Mouse (Mus musculus) intestine, postnatal 0 days (tissue): ENCODE results near the gene Tmsb10. TPM values are rescaled to one million over a fixed set of nuclear protein-coding genes. Genes with fewer than 3 reads are reported as not detected.
A peak's percentile ranks its signal among the peaks of the same experiment; 100 is the strongest.

Experiments used
- ATAC-seq: fragments of 200-750 bp; cut with Nextera tagmentation; 2 replicates; pipeline ENCODE4 v1.8.0; 2017; ENCODE audit warnings: mild to moderate bottlenecking, moderate TSS enrichment, moderate library complexity
- H3K27ac ChIP-seq: fragments of 300-500 bp; sonication (generic); 2 replicates; pipeline ENCODE4 v1.5.1; 2014; ENCODE audit warnings: mild to moderate bottlenecking, low read depth, low read length, moderate library complexity
- H3K27me3 ChIP-seq: fragments of 300-500 bp; sonication (generic); replicated peaks from 2 replicates; pipeline ENCODE4 v1.6.1; 2014; ENCODE audit warnings: low read length, mixed read lengths; ENCODE audit not compliant: control insufficient read depth, insufficient read depth
- H3K36me3 ChIP-seq: fragments of 300-500 bp; sonication (generic); 2 replicates; pipeline ENCODE4 v1.6.1; 2014; ENCODE audit warnings: mild to moderate bottlenecking, moderate library complexity; ENCODE audit not compliant: control insufficient read depth, insufficient read depth
- H3K4me1 ChIP-seq: fragments of 300-500 bp; sonication (generic); replicated peaks from 2 replicates; pipeline ENCODE4 v1.6.1; 2014; ENCODE audit warnings: antibody characterized with exemption, low read length, mixed read lengths; ENCODE audit not compliant: control insufficient read depth, insufficient read depth
- H3K4me2 ChIP-seq: fragments of 300-500 bp; sonication (generic); replicated peaks from 2 replicates; pipeline ENCODE4 v1.6.1; 2014; ENCODE audit warnings: low read depth, mild to moderate bottlenecking, moderate library complexity
- H3K4me3 ChIP-seq: fragments of 300-500 bp; sonication (generic); 2 replicates; pipeline ENCODE4 v1.5.1; 2014; ENCODE audit warnings: low read depth, low read length
- H3K9ac ChIP-seq: fragments of 300-500 bp; sonication (generic); 2 replicates; pipeline ENCODE4 v1.6.1; 2014; ENCODE audit warnings: mild to moderate bottlenecking, low read depth, low read length
- H3K9me3 ChIP-seq: fragments of 300-500 bp; sonication (generic); 2 replicates; pipeline ENCODE4 v1.6.1; 2016; ENCODE audit warnings: mixed run types; ENCODE audit not compliant: control insufficient read depth
- CTCF ChIP-seq: sonication (generic); IDR thresholded peaks from 2 replicates; pipeline ENCODE4 v1.5.1; 2016; ENCODE audit warnings: low read depth, mild to moderate bottlenecking, control low read depth, antibody characterized with exemption, moderate library complexity
- WGBS: fragments of 180-500 bp; shearing (Covaris S2); extraction: QIAGEN DNeasy Blood & Tissue Kit; methylation state at CpG from one replicate; pipeline ENCODE4 v1.1.7; 2014; 5-methylcytosine and 5-hydroxymethylcytosine counted together
- polyA plus RNA-seq: library from polyadenylated mRNA; unstranded; fragments of >200 nt; fragmentation: Nextera tagmentation; extraction: Ambion mirVana; gene quantifications from 2 replicates; pipeline ENCODE4 v1.2.1, GENCODE M21; 2015

The Tmsb10 gene
- polyA plus RNA-seq, 1 experiment from 2014 or later = 3,323 TPM

DNA sequence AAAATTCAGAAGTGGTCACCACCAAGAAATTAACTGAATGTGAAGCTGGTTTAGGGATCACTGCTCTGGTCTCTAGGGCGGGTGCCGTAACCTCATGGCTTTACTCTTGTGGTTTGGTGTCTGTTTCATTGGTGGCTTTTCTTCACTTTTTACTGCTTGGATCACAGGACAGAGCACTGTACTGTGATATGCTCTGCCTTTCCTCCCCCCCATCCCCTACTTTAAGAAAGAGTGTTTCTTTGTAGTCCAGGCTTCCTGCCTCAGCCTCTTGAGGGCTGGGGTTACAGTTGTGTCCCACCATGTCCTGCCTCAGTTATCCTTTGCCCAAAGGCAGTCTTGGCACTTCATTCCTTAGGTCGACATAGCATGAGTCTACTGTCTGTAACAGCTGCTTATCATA, 21.1 kb downstream of the Tmsb10 start:
- no peak for TF ChIP-seq CTCF
- Histone ChIP-seq H3K27ac (no peak overlapping the region), H3K9me3 (no peaks in the 10 kb centered on the region), H3K4me3 (no peak overlapping the region), H3K4me2 (no peak overlapping the region), H3K36me3 (no peaks in the 10 kb centered on the region), H3K27me3 (no peaks in the 10 kb centered on the region), H3K4me1 (no peaks in the 10 kb centered on the region), H3K9ac (no peak overlapping the region)
- WGBS = 80% methylated on average over 3 of the region's 3 CpGs
- ATAC-seq = no peak

DNA sequence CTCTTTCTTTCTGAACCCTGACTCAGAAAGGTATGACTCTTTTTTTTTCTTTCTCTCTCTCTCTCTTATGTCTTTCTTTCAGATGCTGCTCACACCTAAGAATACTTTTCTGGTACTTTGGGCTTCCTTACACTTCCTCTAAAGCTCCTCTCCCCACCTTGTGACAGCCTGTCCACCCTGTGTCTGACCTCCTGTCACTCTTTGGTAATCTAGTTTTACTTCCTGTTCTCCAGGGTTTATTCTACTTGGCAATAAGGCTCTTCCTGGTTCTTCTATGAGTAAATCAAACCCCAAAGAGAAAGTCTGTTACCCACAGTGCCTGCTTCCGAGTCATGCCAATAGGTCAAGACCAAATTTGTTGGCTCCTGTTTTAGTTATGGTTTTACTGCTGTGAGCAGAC, 25.6 kb downstream of the Tmsb10 start:
- H3K27me3 ChIP-seq = no peaks in the 10 kb centered on the region
- no peak; the same call in 1 of the 2 replicates for ATAC-seq
- no peak overlapping the region for H3K4me3 ChIP-seq
- H3K4me2 ChIP-seq = no peak overlapping the region
- no peak overlapping the region for H3K27ac ChIP-seq
- no peaks in the 10 kb centered on the region for H3K36me3 ChIP-seq
- no peaks in the 10 kb centered on the region for H3K4me1 ChIP-seq
- WGBS = 81% methylated on average over 1 of the region's 1 CpGs
- H3K9me3 ChIP-seq = no peaks in the 10 kb centered on the region
- TF ChIP-seq CTCF = no peak
- no peak overlapping the region for H3K9ac ChIP-seq

DNA sequence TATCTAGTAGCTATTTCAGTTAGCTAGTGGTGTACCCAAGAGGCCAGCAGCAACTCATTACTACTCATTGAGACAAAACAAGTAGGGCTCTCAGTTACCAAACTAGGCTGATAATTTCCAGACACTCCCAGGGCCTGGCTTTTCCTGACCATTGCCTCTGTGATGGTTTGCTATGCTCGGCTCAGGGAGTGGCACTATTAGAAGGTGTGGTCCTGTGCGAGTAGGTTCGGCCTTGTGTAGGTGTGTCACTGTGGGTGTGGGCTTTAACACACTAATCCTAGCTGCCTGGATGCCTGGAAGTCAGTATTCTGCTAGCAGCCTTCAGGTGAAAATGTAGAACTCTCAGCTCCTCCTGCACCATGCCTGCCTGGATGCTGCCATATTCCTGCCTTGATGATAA, 27.0 kb downstream of the Tmsb10 start:
- TF ChIP-seq CTCF = no peak
- Histone ChIP-seq H3K36me3 (no peaks in the 10 kb centered on the region), H3K4me3 (no peak overlapping the region), H3K27ac (no peak overlapping the region), H3K27me3 (no peaks in the 10 kb centered on the region), H3K9ac (no peak overlapping the region), H3K4me2 (no peak overlapping the region), H3K9me3 (no peaks in the 10 kb centered on the region), H3K4me1 (no peaks in the 10 kb centered on the region)
- WGBS = 30% methylated on average over 3 of the region's 3 CpGs
- ATAC-seq = no peak

DNA sequence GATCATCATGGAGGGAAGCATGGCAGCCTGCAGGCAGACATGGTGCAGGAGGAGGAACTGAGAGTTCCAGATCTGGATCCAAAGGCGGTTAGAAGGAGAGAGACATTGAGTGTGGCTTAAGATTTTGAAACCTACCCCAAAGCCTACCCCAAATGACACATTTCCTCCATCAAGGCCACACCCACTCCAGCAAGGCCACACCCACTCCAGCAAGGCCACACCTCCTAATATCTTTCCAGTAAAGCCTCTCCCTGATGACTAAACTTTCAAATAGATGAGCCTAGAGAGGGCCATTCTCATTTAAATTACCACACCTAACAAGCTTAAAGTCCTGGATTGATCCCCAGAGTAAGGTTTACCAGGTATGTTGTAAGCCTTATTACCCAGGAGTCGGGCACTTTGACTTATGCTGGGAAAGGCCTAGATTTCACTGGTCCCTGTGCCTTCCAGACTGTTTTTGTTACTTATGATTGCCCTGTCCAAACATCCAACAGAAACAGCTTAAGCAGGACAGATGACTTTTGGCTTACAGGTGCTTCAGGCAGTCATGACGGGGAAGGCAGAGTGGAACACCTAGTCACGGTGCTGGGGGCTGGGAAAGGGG, 28.7 kb downstream of the Tmsb10 start:
- H3K4me2 ChIP-seq = no peak overlapping the region
- no peak overlapping the region for H3K9ac ChIP-seq
- H3K27ac ChIP-seq = no peak overlapping the region
- no peaks in the 10 kb centered on the region for H3K27me3 ChIP-seq
- peak; percentile 27; the same call in 1 of the 2 replicates for ATAC-seq
- no peaks in the 10 kb centered on the region for H3K4me1 ChIP-seq
- 62% methylated on average over 4 of the region's 4 CpGs for WGBS
- no peak for TF ChIP-seq CTCF
- no peaks in the 10 kb centered on the region for H3K9me3 ChIP-seq
- no peak overlapping the region for H3K4me3 ChIP-seq
- H3K36me3 ChIP-seq = no peaks in the 10 kb centered on the region

DNA sequence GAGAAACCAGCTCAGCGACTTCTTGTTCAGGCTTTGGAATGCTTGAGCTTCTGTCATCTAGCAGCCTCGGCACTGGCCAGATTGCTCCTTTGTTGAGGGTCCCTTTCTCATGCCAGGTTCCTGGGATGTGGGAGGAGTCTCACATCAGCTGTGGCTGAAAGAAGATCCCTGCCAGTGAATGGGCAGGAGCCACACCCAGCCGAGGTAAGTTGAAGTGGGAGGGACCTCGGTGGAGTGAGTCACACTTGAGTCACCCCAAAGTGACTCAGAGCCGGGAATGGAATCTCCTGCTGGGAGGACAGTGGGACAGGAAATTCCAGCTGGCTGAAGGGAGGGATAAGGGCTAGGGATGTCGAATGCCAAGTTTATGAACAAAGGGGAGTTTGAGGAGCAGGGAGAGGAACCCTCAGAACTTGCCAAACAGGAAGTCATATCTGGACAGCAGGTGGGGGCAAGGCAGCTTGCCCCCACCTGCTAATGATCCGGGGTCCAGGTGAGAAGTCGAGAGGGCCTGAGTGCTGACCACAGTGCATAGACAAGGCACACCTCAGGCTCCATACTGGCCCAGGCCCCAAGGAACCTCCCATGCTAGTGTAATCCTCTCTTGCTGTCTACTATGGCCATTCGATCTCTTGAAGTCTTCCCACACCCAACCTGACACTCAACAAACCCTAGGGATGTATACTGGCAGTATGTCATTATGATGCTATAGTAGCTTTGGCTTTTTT, 31.6 kb downstream of the Tmsb10 start:
- Histone ChIP-seq H3K36me3 (no peaks in the 10 kb centered on the region), H3K9ac (no peak overlapping the region), H3K27me3 (no peaks in the 10 kb centered on the region), H3K4me2 (no peak overlapping the region), H3K4me3 (no peak overlapping the region), H3K27ac (no peak overlapping the region), H3K9me3 (no peaks in the 10 kb centered on the region), H3K4me1 (no peaks in the 10 kb centered on the region)
- WGBS = 15% methylated on average over 9 of the region's 9 CpGs
- no peak for TF ChIP-seq CTCF
- ATAC-seq = peak; percentile 76

DNA sequence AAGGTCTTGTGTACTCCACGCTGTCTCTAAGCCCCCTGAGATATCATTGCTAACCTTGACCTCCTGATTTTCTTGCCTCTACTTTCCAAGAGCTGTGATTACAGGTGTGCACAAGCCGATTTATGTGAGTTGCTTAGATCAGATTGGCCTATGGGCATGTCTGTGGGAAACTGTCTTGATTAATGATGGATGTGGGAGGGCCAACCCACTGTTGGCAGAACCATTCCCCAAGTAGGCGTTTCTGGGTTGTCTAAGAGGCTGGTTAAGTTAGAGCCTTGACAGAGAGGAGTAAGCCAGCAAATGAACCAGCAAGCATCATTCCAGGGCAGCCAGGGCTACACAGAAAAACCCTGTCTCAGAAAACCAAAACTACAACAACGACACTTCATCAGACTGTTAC, 32.5 kb downstream of the Tmsb10 start:
- H3K4me2 ChIP-seq = no peak overlapping the region
- H3K27ac ChIP-seq = no peak overlapping the region
- H3K4me1 ChIP-seq = no peaks in the 10 kb centered on the region
- ATAC-seq = no peak
- no peaks in the 10 kb centered on the region for H3K27me3 ChIP-seq
- H3K4me3 ChIP-seq = no peak overlapping the region
- no peaks in the 10 kb centered on the region for H3K36me3 ChIP-seq
- no peak overlapping the region for H3K9ac ChIP-seq
- no peak for TF ChIP-seq CTCF
- no peaks in the 10 kb centered on the region for H3K9me3 ChIP-seq
- 74% methylated on average over 4 of the region's 4 CpGs for WGBS
